Mouse (Mus musculus): ENCODE measurements around the gene Hoxa10. TPM values are rescaled to one million over a fixed set of nuclear protein-coding genes. Genes with fewer than 3 reads are reported as not detected.
A peak's percentile ranks its signal among the peaks of the same experiment; 100 is the strongest.

The Hoxa10 gene
- polyA plus RNA-seq (2015; fragmentation: Nextera tagmentation; extraction: Ambion mirVana) = 0.17 and 7.8 TPM in 2 replicates

DNA sequence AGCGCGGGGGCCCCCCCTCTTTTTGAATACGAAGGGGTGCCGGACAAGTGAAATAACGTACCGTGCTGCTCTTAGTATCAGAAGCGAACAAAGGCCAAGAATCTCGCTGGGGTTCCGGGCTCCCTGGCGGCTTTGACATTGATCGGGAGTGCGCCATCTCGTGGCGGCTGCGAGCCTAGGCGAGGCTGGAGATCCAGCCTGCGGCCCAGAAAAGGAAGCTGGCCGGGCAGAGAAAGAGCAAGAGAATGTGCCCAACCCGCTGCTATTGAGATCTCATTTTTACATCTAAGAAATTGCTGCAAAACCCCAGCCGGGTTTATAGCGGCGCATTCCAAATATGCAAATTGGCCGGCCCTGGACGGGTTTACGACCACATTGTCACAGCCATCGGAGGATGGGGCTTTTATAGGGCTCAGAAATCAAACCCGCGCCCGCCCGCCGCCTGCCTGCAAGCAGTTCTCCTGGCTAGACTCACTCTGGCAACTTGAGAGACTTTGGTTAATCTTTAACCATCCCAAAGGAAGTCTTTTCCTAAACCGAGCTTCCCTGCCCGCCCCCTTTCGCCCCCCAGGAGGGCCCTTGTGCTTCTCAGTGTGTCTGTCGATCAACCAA lies at the start of gene Hoxa10:
Gene Hoxa10, minus strand, starts transcription at position 466 of the 612 bp plus-strand sequence.
- H3K4me3 ChIP-seq (ENCODE audit: low read depth, low read length) = peak within 1 kb of the TSS; percentile 26
- H3K27me3 ChIP-seq (replicated peaks; ENCODE audit: control insufficient read depth, insufficient read depth, low read length) = peaks cover 100% of the 10 kb centered on the region
- peak; percentile 86 for TF ChIP-seq CTCF (IDR thresholded peaks at IDR 0.05; ENCODE audit: low read depth)
- 2% methylated on average over 35 of the region's 35 CpGs for WGBS
- no peaks in the 10 kb centered on the region for H3K9me3 ChIP-seq (ENCODE audit: control insufficient read depth)
- ATAC-seq = peak; percentile 47; the same call in 1 of the 2 replicates
- peak within 1 kb of the TSS; percentile 26 for H3K9ac ChIP-seq (ENCODE audit: low read depth, low read length)
- no peaks in the 10 kb centered on the region for H3K4me1 ChIP-seq (replicated peaks; ENCODE audit: control insufficient read depth, insufficient read depth, low read length)
- H3K4me2 ChIP-seq (replicated peaks; ENCODE audit: low read depth) = peak within 1 kb of the TSS; percentile 41
- no peaks in the 10 kb centered on the region; the same call in 1 of the 2 replicates for H3K36me3 ChIP-seq (ENCODE audit: control insufficient read depth, insufficient read depth)
- no peak within 1 kb of the TSS for H3K27ac ChIP-seq (ENCODE audit: low read depth, low read length)

DNA sequence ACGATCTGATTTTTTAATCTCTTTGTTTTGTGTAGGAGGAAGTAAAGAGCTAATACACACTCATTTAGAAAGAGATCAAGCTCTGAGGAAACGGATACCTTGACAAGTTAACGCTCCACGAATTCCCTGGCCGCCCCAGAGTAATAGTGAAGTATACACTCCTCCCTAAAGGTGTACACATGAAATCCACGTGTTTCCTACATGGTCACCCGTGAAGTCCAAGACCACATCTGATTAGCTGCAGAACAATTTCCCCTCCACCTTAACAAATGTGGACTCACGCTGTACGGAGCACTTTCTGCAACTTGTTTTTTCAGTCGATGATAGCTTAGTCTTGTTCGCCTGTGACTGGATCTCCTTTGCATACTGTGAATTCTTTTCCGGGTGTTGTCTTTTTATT lies 49.5 kb upstream of the Hoxa10 start:
- 20% methylated on average over 12 of the region's 12 CpGs for WGBS
- TF ChIP-seq CTCF (IDR thresholded peaks at IDR 0.05; ENCODE audit: low read depth) = no peak
- Histone ChIP-seq H3K27me3 (replicated peaks; ENCODE audit: control insufficient read depth, insufficient read depth, low read length) (peaks cover 45% of the 10 kb centered on the region), H3K4me2 (replicated peaks; ENCODE audit: low read depth) (no peak overlapping the region), H3K9me3 (ENCODE audit: control insufficient read depth) (no peaks in the 10 kb centered on the region), H3K36me3 (ENCODE audit: control insufficient read depth, insufficient read depth) (no peaks in the 10 kb centered on the region), H3K4me3 (ENCODE audit: low read depth, low read length) (no peak overlapping the region), H3K27ac (ENCODE audit: low read depth, low read length) (no peak overlapping the region), H3K4me1 (replicated peaks; ENCODE audit: control insufficient read depth, insufficient read depth, low read length) (no peaks in the 10 kb centered on the region), H3K9ac (ENCODE audit: low read depth, low read length) (no peak overlapping the region)
- no peak for ATAC-seq

DNA sequence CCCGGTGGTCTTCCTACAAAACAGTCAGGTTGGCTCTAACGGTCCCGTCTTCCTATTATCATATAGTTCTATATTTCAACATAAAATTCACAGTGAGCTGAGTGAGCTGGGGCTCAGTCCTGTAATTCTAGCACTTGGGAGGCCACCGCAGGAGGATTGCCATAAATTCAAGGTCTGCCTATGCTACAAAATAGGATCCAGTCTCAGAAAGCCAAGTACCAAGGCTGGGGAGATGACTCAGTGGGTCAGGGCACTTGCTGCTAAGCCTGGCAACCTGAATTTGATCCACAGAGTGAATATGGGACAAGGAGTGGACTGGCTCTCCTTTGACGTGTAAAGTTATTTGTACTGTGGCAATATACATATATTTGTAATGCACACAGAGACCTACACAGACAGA lies 43.2 kb upstream of the Hoxa10 start:
- H3K9me3 ChIP-seq (ENCODE audit: control insufficient read depth) = no peaks in the 10 kb centered on the region
- no peaks in the 10 kb centered on the region for H3K4me1 ChIP-seq (replicated peaks; ENCODE audit: control insufficient read depth, insufficient read depth, low read length)
- 93% methylated on average over 5 of the region's 5 CpGs for WGBS
- no peak overlapping the region for H3K4me2 ChIP-seq (replicated peaks; ENCODE audit: low read depth)
- no peak overlapping the region for H3K9ac ChIP-seq (ENCODE audit: low read depth, low read length)
- no peak for TF ChIP-seq CTCF (IDR thresholded peaks at IDR 0.05; ENCODE audit: low read depth)
- H3K27ac ChIP-seq (ENCODE audit: low read depth, low read length) = no peak overlapping the region
- H3K4me3 ChIP-seq (ENCODE audit: low read depth, low read length) = no peak overlapping the region
- no peaks in the 10 kb centered on the region for H3K36me3 ChIP-seq (ENCODE audit: control insufficient read depth, insufficient read depth)
- peaks cover 20% of the 10 kb centered on the region for H3K27me3 ChIP-seq (replicated peaks; ENCODE audit: control insufficient read depth, insufficient read depth, low read length)
- no peak for ATAC-seq

DNA sequence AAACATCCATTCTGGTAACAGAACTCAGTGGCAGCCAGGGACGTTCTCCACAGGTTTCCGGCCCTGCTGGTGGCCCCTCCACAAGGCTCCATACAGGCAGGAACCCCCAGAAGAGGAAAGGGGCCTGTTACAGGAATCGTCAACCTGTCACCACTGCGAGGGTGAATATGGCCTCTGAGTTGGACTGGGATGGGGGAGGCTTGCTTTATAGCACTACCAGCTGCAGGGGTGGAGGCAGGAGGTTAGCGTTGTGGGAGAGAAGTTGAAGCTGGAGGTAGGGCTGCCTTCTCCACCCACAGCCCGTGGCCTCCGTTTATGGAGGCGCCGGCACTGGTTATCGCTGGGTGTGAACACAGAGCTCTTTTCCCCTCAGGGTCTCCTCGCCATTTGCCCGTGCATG lies 40.4 kb upstream of the Hoxa10 start:
- no peaks in the 10 kb centered on the region for H3K4me1 ChIP-seq (replicated peaks; ENCODE audit: control insufficient read depth, insufficient read depth, low read length)
- H3K9ac ChIP-seq (ENCODE audit: low read depth, low read length) = no peak overlapping the region
- no peak overlapping the region for H3K4me2 ChIP-seq (replicated peaks; ENCODE audit: low read depth)
- H3K27ac ChIP-seq (ENCODE audit: low read depth, low read length) = no peak overlapping the region
- H3K4me3 ChIP-seq (ENCODE audit: low read depth, low read length) = no peak overlapping the region
- WGBS = 63% methylated on average over 12 of the region's 12 CpGs
- no peak for ATAC-seq
- no peaks in the 10 kb centered on the region for H3K36me3 ChIP-seq (ENCODE audit: control insufficient read depth, insufficient read depth)
- no peaks in the 10 kb centered on the region for H3K9me3 ChIP-seq (ENCODE audit: control insufficient read depth)
- H3K27me3 ChIP-seq (replicated peaks; ENCODE audit: control insufficient read depth, insufficient read depth, low read length) = peaks cover 36% of the 10 kb centered on the region
- TF ChIP-seq CTCF (IDR thresholded peaks at IDR 0.05; ENCODE audit: low read depth) = no peak

DNA sequence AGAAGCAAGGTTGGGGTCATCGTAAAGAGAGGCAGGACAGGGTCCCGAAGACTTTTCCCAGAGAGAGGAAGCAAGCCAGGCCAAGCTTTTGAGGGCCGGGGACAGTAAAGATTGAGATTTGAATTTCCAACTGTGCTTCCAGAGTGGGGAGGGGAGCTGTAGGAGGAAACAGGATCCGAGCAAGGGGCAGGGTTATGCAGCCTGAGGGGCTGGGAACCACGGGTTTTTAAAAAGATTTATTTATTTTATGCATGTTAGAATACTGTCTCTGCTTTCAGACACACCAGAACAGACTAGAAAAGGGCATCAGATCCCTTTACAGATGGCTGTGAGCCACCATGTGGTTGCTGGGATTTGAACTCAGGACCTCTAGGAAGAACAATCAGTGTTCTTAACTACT lies 36.3 kb upstream of the Hoxa10 start:
- Histone ChIP-seq H3K4me3 (ENCODE audit: low read depth, low read length) (no peak overlapping the region), H3K36me3 (ENCODE audit: control insufficient read depth, insufficient read depth) (no peaks in the 10 kb centered on the region), H3K27ac (ENCODE audit: low read depth, low read length) (no peak overlapping the region), H3K4me2 (replicated peaks; ENCODE audit: low read depth) (no peak overlapping the region), H3K9me3 (ENCODE audit: control insufficient read depth) (no peaks in the 10 kb centered on the region), H3K9ac (ENCODE audit: low read depth, low read length) (no peak overlapping the region), H3K4me1 (replicated peaks; ENCODE audit: control insufficient read depth, insufficient read depth, low read length) (no peaks in the 10 kb centered on the region), H3K27me3 (replicated peaks; ENCODE audit: control insufficient read depth, insufficient read depth, low read length) (peaks cover 71% of the 10 kb centered on the region)
- TF ChIP-seq CTCF (IDR thresholded peaks at IDR 0.05; ENCODE audit: low read depth) = no peak
- ATAC-seq = no peak
- WGBS = 24% methylated on average over 5 of the region's 5 CpGs

DNA sequence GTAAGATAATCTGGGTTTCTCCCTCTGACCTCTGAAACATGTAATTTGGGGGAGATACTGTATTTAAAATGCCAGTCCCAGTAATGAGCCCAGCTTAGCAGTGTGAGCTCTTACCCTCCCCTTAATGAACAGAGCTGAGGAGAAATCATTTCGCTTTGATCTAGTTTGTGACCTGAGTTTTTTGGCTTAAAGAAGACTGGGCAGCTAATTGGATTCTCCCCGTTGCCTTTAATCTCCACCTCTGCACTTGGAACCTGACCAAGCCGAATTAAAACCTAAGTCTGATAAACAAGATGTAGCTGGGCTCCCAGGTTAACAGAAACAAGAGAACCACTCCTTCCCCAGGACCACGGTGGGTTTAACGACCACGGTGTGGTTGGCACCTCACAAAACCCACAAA lies 35.7 kb upstream of the Hoxa10 start:
- 12% methylated on average over 6 of the region's 6 CpGs for WGBS

More for the DNA sequence above, 35.7 kb upstream of the Hoxa10 start:
- H3K27me3 ChIP-seq (replicated peaks; ENCODE audit: control insufficient read depth, insufficient read depth, low read length) = peaks cover 76% of the 10 kb centered on the region
- no peak overlapping the region for H3K4me3 ChIP-seq (ENCODE audit: low read depth, low read length)
- H3K9me3 ChIP-seq (ENCODE audit: control insufficient read depth) = no peaks in the 10 kb centered on the region
- no peak for TF ChIP-seq CTCF (IDR thresholded peaks at IDR 0.05; ENCODE audit: low read depth)
- H3K4me2 ChIP-seq (replicated peaks; ENCODE audit: low read depth) = no peak overlapping the region
- ATAC-seq = no peak
- H3K4me1 ChIP-seq (replicated peaks; ENCODE audit: control insufficient read depth, insufficient read depth, low read length) = no peaks in the 10 kb centered on the region
- H3K27ac ChIP-seq (ENCODE audit: low read depth, low read length) = no peak overlapping the region
- no peak overlapping the region for H3K9ac ChIP-seq (ENCODE audit: low read depth, low read length)
- H3K36me3 ChIP-seq (ENCODE audit: control insufficient read depth, insufficient read depth) = no peaks in the 10 kb centered on the region

Data from intestine, postnatal 0 days (tissue).